Mouse (Mus musculus) lung, postnatal 0 days (tissue): Measurements from ENCODE around the gene Grb10.

Experiments
- CTCF ChIP-seq: IDR thresholded peaks from 2 replicates; pipeline ENCODE4 v1.5.1; 2016; ENCODE audit warnings: antibody characterized with exemption, mild to moderate bottlenecking
- EP300 ChIP-seq: IDR thresholded peaks from 2 replicates; pipeline ENCODE4 v1.6.1; 2016; ENCODE audit warnings: antibody characterized with exemption, mild to moderate bottlenecking, control low read depth

DNA sequence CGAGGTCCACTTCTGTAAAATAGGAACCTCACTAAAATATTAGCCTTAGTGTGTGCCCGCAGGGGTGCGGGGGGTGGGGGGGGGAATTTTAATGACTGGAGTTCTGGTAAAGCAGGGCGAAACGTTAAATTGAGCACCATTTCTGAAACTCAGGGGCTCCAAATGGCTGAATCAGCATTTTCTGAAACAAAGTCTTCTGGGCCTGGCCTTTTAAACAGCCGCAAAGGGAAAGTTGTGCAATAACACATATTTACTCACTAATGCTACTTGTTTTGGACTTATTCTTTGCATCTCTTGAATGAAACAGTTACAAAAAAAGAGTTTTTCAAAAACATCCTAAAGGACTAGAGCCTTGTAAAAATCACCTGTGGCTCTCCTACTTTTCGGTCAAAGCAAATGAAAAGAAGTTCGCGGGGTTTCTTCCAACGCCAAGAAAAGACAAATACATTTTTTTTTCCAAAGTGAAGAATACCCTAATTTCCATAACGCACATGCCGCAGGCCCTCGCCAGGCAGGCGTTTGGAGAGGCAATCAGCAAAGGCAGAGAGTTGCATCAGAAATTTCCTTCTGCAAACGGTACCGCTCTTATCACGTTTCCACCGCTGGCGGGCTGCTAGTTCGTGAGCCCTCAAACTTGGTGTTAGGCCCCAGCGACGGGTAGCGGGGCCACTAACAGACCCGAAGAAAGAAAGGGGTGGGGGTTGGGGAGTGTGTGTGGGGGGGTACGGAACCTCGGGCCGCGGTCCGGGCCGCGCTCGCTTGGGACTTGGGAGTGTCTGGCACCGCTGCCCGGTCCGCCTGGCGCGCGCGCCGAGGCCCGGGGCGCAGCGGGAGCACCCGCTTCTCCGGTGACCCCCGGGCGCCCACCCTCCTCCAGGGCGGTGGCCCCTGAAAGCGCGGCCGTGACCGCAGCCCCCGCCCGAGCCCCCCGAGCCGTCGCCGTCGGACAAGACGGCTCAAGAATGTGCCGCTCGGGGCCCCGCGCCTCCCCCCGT lies 2.3 kb downstream of the Grb10 start:
- TF ChIP-seq CTCF (no peak), EP300 (no peak)
